Mouse (Mus musculus) right cerebral cortex, postnatal 10 days (tissue): ENCODE measurements at regions not wholly inside any gene's neighbourhood (a gene's known extent, or its start where the extent isn't known, plus 50 kb on each side); places are given as distances from the start of the nearest gene placed in this dataset.

Source experiments
- DNase-seq, 2 experiments: peaks; one replicate each; pipeline ENCODE4 v3.0.0; 2021; ENCODE audit warnings: low spot score in 2 of 2

DNA sequence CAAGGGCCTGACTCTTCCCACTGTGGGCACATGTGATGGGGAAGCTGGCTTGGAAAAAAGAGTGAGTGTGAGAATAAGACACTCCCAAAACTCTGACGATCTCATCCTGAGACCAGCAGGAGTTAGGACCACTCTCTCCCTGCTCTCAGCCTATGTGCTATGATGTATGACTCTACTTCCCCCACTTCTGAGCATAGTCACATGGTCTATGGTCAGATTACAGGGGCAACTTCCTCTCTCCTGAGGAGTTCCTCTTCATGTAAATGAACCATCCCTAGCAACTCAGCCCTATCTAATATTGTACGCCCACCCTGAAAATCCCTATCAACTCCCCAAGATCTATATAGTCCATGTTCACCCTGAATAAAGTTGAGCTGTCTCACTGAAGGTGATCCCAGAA is 120.0 kb upstream of the Lmo4 start:
- no peak for DNase-seq

DNA sequence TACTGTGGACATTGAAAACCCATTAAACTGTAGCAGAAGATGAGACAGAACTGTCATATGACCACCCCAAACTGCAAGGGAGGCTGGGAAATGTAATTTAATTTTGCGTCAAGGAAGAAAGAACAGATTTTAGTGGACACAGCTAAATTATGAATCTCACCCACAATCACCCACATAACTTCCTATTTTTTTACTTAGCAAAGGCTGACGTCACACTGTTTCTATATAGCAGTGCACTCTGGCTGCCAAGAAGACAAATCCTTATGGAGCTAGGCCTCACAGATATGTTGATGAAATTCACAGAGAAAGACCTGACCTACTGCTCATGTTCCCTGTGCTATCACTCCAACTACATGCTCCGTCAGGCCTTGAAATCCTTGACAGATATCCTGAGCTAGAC is 118.5 kb upstream of the Lmo4 start:
- DNase-seq, result no peak

DNA sequence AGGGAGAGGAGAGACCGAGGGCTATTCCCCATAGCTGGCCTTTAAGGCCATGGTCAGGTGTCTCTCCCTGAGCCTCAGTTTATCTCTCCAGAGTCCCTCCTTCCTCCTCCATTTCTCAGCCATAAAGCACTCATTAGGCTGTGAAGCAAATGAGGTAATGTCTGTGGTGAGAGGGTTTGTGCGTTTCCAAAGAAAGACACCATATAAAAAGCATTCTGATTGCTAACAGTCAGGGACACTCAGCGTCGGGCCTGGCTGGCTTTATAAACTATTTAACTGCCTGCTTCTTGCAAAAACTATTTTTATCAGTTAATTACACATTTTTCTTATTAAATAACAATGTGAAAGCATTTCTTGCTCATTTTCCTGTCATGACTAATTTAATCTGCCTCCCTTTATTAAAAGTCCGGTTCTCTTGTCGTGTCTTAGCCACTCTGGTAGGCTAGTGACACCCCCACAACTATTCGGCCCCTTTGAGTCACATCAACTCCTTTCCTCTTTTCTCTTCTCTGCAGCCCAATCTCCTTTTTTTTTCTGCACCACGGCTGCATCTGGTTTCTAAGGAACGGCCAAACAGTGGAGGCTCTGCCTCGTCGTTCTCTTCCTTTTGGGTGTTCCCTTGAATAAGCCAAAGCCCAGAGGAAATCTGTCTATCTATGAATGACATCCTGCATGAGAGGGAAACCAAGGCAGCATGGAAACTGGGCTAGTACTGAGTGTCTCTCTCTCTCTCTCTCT is 114.6 kb upstream of the Lmo4 start:
- DNase-seq, result peak in 1 of 2 experiments; percentile 37

DNA sequence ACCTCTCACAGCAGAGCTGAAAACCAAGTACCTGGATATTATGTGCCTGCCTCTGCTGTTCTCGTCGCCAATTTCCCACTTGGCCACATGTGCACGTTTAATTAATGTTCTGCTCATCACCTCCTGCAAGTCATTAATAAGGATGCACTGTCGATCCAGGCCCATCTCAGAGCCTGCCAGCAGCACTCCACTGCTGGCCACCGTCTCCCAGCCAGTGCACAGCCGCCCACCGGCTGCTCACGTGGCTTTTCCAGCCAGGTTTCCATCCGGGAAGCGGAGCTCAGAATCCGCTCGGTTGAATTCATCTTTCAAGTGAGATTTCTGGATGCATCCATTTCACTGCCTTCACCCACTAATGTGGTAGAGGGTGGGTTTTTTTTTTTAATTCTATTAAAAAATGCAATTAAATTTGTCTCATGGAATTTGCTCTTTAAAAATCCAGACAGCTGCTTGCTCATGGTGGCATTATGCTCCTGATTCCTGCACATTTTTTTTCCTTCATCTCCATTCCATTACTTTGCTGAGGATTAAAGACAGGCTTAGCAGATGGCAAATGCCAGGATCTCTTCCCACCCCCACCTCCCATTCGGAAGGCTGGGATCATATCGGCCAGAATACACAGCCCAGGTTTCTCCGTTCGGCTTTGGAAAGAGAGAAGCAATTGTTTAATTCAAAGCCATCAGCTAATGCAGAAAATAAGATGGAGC is 113.9 kb upstream of the Lmo4 start:
- peak; percentile 61 to 73 for DNase-seq

DNA sequence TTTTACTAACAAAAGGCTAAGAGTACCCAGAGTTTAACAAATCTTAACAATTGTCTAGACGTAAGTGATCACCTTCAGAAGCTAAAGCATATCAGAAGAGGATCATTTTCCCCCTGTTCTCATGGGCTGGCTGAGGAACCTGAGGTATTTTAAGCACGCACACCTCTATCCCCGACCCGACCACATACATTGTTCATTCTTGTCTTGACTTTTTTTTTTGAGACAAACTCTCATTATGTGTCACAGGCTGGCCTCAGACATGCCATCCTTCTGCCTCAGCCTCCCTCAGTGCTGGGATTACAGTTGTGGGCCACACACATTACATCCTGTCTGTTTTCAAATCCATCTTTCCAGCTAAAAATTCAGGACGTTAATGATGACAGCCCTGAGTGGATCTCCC is 105.7 kb upstream of the Lmo4 start:
- DNase-seq, result no peak

DNA sequence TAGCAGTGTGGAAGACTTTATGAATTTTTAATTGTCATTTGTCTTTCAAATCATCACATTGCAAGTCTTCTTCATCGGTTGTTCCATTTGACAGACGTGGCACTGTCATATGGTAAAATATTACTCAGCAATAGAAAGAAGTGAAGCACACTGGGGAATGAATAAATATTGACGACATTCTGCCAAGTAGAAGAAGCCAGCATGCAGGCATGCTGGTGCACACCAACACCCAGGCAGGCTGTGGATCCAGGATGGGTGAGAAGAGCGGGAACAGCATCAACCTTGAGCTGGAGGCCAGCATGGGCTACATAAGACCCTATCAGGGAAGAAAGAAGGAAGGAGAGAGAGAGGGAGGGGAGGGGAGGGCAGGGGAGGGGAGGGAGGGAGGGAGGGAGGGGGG is 103.6 kb upstream of the Lmo4 start:
- DNase-seq, result no peak

DNA sequence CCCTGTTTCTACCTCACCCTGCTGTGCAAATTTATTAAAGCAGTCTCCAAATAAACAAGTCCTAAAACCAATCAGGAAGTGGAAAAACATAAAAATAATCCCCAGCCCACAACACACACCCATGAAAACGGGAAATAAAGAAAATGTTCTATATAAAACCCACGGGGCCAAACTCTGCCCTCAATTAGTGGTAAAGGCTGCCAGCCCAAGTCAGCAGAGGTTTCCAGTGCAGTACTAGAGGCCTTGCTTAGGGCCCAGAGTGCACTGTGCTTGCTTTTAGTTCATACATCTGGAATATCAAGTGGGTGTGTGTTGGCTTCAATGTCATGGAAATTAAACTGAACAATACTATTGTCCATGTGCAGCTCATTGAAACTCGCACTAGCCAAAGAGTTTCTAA is 102.5 kb upstream of the Lmo4 start:
- no peak for DNase-seq

DNA sequence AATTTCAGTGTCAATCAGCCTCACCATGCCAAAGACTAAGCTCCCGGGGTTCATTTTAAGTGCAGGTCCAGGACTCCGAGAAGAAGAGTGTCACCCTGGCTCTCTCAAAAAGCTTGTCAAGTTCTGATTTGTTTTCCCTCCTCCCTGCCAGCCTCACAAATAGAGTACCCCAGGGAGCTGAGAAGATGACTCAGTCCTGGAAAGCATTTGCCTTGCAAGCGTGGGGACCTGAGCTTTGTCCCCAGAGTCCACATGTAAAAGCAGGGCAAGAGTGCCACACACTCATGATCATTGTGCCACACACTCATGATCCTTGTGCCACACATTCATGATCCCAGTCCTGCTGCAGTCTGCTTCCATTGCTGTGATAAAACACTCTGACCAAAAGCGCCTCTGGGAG is 100.4 kb upstream of the Lmo4 start:
- DNase-seq, result no peak

DNA sequence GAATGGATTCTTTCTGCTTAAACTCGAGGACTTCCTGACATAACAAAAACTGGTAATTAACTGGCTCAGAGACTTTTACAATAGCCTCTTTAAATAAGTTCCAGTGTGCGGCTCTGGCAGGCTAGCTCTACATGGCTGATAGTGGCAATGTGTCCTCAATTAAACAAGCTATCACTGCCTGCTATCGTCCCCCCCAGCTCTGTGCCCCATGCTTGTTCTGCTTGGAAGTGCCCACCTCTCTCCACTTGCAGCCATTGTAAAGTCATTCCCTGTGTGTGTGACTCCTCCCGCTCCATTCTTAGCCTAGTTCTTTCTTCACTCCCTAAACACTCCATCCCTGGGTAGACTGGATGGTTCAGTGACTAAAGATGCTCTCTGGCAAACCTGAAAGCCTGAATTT is 99.9 kb upstream of the Lmo4 start:
- no peak for DNase-seq

DNA sequence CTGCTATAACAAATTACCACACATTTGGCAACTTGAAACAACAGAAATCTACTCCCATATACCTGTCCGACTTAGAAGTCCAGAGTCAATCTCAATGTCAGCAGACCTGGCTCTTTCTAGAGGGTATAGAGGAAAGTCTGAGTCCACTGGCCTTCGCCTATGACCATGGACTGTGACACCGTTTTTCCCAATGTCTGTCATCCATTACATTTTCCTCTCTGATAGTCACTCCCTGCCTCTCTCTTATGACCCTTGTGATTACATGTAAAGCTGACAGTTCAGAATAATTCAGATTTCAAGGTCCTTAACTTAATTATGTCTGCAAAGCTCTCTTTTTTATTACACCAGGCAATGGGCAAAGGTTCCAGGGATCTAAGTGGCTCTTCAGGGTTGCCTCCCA is 97.6 kb upstream of the Lmo4 start:
- no peak for DNase-seq

DNA sequence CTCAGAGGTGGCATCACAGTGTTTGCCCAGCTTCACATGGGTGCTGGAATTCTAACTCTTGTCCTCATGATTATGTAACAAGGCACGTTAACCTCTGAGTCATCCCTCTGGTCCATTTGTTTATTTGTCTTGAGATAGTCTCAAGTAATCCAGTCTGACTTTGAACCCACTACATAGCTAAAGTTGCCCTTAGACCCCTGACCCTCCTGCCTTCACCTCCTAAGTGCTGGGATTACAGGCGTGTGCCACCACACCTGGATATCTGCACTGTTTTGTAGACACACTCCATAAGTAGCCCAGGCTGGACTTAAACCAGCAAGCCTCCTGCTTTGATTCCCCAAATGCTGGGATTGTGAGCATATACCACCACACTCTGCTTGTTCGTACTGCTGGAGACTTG is 96.0 kb upstream of the Lmo4 start:
- DNase-seq, result no peak

DNA sequence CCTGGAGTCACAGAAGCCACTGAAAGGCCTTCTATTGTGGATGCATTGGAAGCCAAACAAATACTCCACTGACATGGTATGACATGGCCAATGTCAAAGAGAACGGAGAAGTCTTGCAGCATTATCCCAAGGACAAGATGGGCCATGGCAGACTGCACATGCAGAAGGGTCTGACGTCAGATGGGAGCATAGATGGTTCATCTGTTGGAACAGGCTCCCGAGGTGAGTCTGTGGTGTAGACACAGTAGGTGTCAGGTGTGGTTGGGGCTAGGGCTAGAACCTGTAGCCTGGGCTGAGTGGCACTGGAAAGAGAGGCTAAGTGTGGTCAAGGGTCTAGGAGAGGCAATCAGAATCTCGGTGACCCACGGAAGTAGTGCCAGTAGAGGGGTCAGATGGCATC is 94.2 kb upstream of the Lmo4 start:
- DNase-seq, result no peak

DNA sequence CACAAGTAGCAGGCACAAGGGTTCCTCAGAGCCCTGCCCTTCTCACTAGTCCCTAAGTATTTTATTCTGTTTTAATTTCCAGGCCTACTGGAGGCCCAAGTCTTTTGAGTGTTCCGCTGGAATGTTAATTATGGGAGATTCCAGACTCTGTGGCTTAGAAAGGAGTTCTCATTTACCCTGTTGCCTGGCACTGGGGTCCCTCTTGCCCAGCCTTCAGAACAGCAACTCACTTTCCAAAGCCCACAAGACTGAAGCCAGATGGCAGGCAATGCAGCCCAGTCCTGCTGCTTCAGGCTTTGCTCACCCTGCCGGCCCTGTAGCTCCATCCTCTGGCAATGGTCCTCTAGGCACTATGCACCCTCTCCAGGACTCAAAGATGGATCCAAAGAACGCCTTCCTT is 84.5 kb upstream of the Lmo4 start:
- DNase-seq, result peak; percentile 69 to 77

DNA sequence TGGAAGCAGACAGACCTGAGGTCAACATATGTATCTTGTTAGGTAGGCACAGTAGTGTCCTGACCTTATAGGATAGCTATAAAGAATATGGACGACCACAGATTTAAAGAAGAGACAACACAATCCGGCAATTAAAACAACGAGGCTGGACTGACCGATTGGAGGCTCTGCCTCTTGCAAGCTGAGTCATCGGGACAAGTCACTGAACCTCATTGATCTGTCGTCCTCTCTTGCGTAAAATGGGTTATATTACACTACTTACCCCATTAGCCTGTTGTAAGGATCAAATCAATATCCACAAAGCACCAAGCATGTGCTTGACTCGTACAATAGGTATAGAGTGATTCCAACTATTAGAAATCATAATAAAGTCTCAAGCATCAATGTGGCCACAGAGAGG is 81.1 kb upstream of the Lmo4 start:
- DNase-seq, result no peak

DNA sequence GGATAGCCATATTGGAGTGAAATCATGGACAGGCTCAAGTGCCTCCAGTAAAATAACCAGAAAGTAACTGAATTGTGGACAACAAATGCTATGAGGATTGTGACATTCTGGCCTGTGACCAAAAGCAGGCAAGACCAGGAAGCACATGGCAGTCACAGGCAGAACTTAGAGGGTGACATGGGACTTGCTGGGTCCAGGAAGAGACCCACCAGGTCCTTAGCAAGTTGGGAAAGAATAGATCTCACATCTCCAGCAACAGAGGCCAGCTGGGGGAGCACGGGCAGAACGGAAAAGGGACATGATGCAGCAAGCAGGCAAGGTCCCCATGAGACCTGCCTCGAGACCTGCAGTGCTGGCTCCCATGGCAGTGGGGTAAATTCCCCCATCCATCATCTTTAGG is 79.3 kb upstream of the Lmo4 start:
- DNase-seq, result no peak

DNA sequence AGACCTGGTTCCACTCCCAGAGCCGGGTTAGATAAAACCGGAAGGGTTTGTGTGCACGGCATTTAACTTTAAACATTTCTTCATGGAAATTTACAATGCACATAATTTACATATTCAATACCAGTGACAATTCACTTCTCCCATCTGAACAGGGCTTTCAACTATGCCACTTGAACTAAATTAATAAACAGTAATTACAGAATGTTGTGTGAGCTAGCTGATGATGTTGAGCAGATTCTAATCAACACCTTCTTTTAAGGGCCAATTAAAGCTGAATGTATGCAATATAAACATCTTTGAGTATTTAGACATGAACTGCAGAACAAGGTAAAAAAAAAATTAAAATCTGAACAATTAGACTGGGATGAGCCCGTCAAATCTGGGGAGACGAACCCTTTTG is 68.1 kb upstream of the Lmo4 start:
- DNase-seq, result no peak

DNA sequence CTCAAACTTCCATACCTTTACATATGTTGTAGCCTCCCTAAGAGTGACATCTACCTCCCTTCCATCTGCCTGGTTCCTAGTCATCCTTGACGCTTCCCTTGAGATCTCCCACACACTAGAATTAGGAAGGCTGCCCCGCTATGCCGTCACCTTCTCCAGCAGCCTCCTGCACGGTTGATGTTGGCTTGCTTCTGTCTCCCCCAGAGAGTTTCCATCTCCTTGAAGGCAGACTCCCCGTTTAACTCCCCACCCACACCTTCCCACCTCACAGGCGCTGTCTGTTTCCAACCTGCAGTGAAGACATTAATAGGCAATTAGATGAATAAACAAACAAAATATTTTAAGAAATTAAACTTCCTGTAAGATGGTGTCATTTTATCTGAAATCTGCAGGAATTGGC is 65.2 kb upstream of the Lmo4 start:
- DNase-seq, result no peak

DNA sequence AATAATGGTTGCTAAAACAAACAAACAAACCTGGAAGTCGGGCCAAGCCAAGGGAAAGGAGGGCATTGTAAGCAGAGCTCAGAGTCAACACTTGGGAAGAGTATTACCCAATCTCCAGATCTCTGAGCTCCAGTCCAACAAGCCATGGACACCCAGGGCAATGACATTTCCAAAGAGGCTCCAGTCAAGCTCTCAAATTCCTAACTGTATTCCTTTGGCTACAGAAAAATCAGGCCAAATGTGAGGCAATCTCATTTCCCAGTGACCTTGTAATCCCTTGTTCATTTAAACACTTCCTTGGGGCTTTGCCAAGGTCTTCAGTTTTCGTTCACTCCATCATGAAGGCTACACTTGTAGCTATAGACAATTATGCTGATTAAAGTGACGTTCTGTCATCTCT is 59.5 kb upstream of the Lmo4 start:
- DNase-seq, result no peak

DNA sequence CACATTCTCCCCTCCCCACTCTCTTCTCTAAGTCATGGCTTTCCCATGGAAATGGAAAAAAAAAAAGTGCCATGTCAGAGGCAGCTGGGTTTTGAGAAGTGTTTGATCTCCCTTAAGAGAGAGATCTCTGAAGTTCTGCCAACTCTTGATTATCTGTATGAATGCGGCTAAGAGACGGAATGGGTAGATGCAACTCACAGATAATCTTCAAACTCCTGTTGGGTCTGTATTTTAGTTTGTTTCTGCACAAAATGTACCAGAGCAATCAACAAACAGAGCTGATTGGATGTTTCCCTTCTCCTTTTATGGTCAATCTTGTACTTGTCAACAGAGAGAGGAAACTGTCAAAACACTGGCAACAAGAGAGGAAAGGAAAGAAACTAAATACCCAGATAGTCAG is 55.9 kb upstream of the Lmo4 start:
- DNase-seq, result no peak

DNA sequence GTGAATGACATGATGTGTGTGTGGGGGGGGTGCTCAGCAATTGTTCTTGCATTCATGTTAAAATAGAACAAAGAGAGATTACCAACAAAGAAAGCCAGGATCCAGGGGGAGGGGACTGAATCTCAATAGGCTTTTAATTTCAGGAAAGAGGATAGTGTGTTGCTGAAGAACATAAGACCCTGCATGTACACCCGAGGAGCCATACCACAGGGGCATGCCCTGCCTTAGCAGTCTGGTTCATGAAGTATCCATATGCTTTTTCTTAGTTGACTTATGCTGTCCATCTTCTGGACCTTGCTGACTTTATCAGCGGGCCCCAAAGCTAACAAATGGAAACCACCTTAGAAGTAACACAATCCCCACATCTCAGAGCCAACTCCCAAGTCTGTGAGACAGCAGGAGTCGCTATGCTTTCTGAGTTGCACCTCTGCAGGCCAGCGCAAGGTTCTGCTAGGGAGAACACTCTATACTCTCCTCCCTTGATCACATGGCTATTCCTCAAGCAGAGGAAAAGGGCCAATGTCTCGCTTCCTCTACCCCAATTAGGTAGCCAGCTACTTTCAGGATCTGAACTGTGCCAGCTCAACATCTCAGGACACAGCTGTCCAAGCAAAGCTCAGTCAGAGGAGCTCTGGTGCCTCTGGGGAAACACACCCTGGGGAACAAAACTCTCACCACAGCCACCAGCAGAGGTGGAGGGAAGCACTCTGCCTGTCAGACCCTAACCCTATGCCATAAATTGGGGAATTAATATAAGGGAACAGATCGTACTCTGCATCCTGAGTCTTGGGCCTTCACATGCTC is 52.9 kb upstream of the Lmo4 start:
- DNase-seq, result no peak

DNA sequence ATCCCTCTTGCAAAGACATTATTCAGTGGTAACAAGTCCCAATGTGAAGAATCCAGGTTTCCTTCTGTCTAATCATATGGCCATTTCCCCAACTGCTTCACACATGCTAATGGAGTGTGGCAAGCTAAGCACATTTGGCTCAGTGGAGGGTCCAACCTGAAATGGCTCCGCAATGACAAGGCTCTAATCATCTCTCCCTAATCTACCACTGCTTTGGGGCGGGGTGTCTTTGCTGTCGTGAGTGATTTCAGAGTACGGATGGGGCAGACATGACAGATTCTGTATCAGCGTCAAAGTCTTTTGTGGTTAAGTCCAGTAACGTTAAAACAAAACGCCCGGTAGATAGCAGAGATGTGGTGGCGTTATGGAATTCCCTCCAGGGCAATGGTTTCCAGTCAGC is 52.2 kb upstream of the Lmo4 start:
- DNase-seq, result no peak

DNA sequence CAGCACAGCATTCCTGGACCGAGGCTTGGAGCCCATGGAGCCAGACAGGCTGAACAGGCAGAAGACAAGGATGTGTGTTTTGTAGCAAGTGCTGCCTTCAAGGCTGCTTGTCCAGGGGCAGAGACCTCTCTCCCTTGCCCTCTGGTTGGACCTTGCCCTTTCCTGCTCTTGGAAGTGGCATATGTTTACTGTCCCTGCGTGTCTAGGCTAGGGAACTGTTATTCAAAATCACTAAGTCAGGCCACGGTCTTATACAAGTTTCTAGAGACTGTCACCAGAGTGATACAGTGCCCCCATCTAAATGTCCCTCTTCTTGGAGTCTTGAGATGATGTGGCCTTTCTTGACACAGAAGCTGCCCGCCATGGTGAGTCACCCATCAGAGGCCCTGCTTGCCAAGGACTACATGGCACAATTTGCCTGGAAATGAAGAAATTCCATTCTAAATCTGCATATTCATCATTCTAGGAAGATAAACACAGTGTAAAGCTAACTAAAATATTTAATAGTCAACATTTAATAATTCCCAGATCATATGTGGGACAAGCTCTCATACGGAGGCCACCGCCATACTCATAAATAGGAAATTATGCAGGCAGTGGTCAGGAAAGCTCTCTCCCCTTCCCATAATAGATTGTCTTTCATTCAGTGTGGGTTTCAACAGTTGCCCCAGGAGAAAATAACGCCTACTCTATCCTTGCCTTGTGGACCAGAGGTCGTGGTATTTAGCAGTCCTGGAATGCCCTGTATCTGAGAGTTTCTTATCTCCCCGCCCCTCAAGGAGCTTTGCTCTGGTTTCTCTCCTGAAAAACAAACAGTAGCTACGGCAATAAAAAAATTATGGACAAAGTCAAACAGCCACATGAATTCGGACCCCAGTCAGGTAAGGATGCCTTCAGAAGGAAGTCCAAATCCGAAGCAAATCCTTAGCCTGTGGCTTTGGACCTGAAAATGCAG is 50.9 kb upstream of the Lmo4 start:
- DNase-seq, result no peak
